Mouse (Mus musculus) lung, adult 10 weeks (tissue): ENCODE data around the gene Zeb2. TPM values are rescaled to one million over a fixed set of nuclear protein-coding genes. Genes with fewer than 3 reads are reported as not detected.

Source experiments
- polyA plus RNA-seq: library from polyadenylated mRNA; stranded (reverse); fragments of 350-450 nt; fragmentation: Illumina TruSeq; extraction: RNeasy Lipid Tissue Mini Kit (QIAGEN cat#74804); gene quantifications from one replicate; pipeline ENCODE4 v1.2.3, GENCODE M21; 2014; ENCODE audit warnings: low read depth, low replicate concordance; ENCODE audit not compliant: insufficient read depth

Zeb2 gene
- 12.7 TPM for polyA plus RNA-seq

GRCm38 (mm10) chr2:45117087-45117561 lies at the start of gene Zeb2:
Gene Zeb2, minus strand, starts transcription at chr2:45117395.

Other genes starting within 250 kb of the Zeb2 start
- gene Gtdc1, start 189.7 kb downstream of the Zeb2 start, polyA plus RNA-seq: 6.3 TPM